Mouse (Mus musculus): ENCODE data around the gene Ugt2b1. TPM values are rescaled to one million over a fixed set of nuclear protein-coding genes. Genes with fewer than 3 reads are reported as not detected.

The Ugt2b1 gene
- polyA plus RNA-seq, 2 experiments, result not detected

DNA sequence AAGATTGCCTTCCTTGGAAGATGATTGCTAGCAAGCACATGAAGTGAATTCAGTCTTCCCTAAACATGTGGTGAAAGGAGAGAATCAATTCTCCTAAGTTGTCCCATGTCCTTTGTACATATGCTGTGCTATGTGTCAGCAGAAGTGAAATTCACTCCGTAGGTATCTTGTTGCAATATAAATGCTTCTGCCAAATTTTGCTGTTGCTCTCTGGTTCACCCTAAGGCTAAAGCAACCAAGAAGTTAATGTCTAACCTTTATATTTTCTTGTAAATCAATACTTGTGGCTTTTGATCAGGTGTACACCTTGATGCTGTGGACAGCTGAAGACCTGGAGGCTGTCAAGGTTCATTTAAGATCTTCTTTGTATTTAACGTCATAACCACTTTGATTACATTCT lies 15.8 kb upstream of the Ugt2b1 start:
- Histone ChIP-seq H3K4me1 (ENCODE audit: control insufficient read depth, insufficient read depth, low read length) (no peaks in the 10 kb centered on the region), H3K4me2 (replicated peaks; ENCODE audit: low read depth, low read length, severe bottlenecking) (no peak overlapping the region), H3K4me3 (replicated peaks; ENCODE audit: low read length) (no peak overlapping the region), H3K9ac (ENCODE audit: low read depth, low read length, severe bottlenecking) (no peak overlapping the region), H3K27me3 (ENCODE audit: control insufficient read depth, insufficient read depth, low read length) (no peaks in the 10 kb centered on the region), H3K9me3 (ENCODE audit: control insufficient read depth, low read length) (no peaks in the 10 kb centered on the region), H3K36me3 (ENCODE audit: control insufficient read depth, insufficient read depth, low read length) (no peaks in the 10 kb centered on the region), H3K27ac (replicated peaks; ENCODE audit: low read depth, low read length) (no peak overlapping the region)
- ATAC-seq (ENCODE audit: low FRiP score, low read depth) (no peak), DNase-seq (ENCODE audit: low spot score) (no peak)
- WGBS, result 84% methylated on average over 2 of the region's 2 CpGs
- TF ChIP-seq POLR2A (IDR thresholded peaks at IDR 0.05; ENCODE audit: borderline replicate concordance, extremely low read depth, insufficient read depth, insufficient read length), result no peak

GRCm38 (mm10) chr5:86920661-86921233 lies 5.6 kb downstream of the Ugt2b1 start:
- Histone ChIP-seq H3K4me1 (ENCODE audit: control insufficient read depth, insufficient read depth, low read length) (no peaks in the 10 kb centered on the region), H3K9ac (ENCODE audit: low read depth, low read length, severe bottlenecking) (no peak overlapping the region), H3K27ac (replicated peaks; ENCODE audit: low read depth, low read length) (no peak overlapping the region), H3K36me3 (ENCODE audit: control insufficient read depth, insufficient read depth, low read length) (no peaks in the 10 kb centered on the region), H3K27me3 (ENCODE audit: control insufficient read depth, insufficient read depth, low read length) (no peaks in the 10 kb centered on the region), H3K4me2 (replicated peaks; ENCODE audit: low read depth, low read length, severe bottlenecking) (no peak overlapping the region), H3K9me3 (ENCODE audit: control insufficient read depth, low read length) (no peaks in the 10 kb centered on the region), H3K4me3 (replicated peaks; ENCODE audit: low read length) (no peak overlapping the region)
- DNase-seq (ENCODE audit: low spot score) (no peak), ATAC-seq (ENCODE audit: low FRiP score, low read depth) (no peak)
- WGBS, result 70% methylated on average over 3 of the region's 3 CpGs
- no peak for TF ChIP-seq POLR2A (IDR thresholded peaks at IDR 0.05; ENCODE audit: borderline replicate concordance, extremely low read depth, insufficient read depth, insufficient read length)

DNA sequence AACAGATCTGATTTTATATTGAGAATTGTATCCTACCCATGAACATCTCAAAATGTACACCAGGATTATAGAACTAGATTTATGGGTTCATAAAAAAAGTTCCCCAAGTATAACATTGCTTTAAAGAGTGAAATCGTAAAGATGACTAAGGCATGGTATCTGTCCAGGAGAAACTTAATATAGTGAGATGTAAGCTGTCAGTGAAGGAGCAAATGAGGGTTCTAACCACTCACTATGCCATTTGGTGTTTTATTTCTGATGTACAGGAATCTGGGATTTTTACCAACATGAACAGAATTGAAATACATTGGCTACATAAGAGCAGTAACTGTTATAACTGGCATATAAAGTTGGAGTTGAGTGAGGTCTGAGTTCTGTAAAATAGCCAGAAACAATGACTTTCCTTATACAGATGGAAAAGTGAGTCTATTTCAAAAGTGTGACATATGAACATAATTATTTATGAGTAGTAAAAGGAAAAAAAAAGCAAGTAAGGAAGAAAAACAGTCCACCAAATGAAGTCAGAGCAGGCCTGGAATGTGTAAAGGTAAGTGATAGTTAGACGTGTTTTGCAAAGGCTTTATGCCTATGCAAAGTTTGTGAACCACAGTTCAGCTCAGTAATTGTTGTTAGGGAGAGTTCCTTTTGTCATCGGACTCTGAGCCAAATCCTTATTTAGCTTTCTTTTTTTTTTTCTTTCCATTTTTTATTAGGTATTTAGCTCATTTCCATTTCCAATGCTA lies 14.8 kb downstream of the Ugt2b1 start:
- 56% methylated on average over 3 of the region's 3 CpGs for WGBS
- H3K4me1 ChIP-seq (ENCODE audit: control insufficient read depth, insufficient read depth, low read length), result no peaks in the 10 kb centered on the region
- no peak for TF ChIP-seq POLR2A (IDR thresholded peaks at IDR 0.05; ENCODE audit: borderline replicate concordance, extremely low read depth, insufficient read depth, insufficient read length)
- H3K9me3 ChIP-seq (ENCODE audit: control insufficient read depth, low read length), result no peaks in the 10 kb centered on the region
- ATAC-seq (ENCODE audit: low FRiP score, low read depth), result peak; percentile 76
- no peak overlapping the region for H3K4me3 ChIP-seq (replicated peaks; ENCODE audit: low read length)
- no peaks in the 10 kb centered on the region for H3K36me3 ChIP-seq (ENCODE audit: control insufficient read depth, insufficient read depth, low read length)
- no peak overlapping the region for H3K9ac ChIP-seq (ENCODE audit: low read depth, low read length, severe bottlenecking)
- peak; percentile 46 for DNase-seq (ENCODE audit: low spot score)
- H3K4me2 ChIP-seq (replicated peaks; ENCODE audit: low read depth, low read length, severe bottlenecking), result no peak overlapping the region
- H3K27me3 ChIP-seq (ENCODE audit: control insufficient read depth, insufficient read depth, low read length), result no peaks in the 10 kb centered on the region
- H3K27ac ChIP-seq (replicated peaks; ENCODE audit: low read depth, low read length), result no peak overlapping the region

GRCm38 (mm10) chr5:86910770-86911169 lies 15.6 kb downstream of the Ugt2b1 start:
- Histone ChIP-seq H3K27ac (replicated peaks; ENCODE audit: low read depth, low read length) (no peak overlapping the region), H3K36me3 (ENCODE audit: control insufficient read depth, insufficient read depth, low read length) (no peaks in the 10 kb centered on the region), H3K27me3 (ENCODE audit: control insufficient read depth, insufficient read depth, low read length) (no peaks in the 10 kb centered on the region), H3K4me2 (replicated peaks; ENCODE audit: low read depth, low read length, severe bottlenecking) (no peak overlapping the region), H3K4me1 (ENCODE audit: control insufficient read depth, insufficient read depth, low read length) (no peaks in the 10 kb centered on the region), H3K4me3 (replicated peaks; ENCODE audit: low read length) (no peak overlapping the region), H3K9me3 (ENCODE audit: control insufficient read depth, low read length) (no peaks in the 10 kb centered on the region), H3K9ac (ENCODE audit: low read depth, low read length, severe bottlenecking) (no peak overlapping the region)
- no peak for TF ChIP-seq POLR2A (IDR thresholded peaks at IDR 0.05; ENCODE audit: borderline replicate concordance, extremely low read depth, insufficient read depth, insufficient read length)
- no peak for ATAC-seq (ENCODE audit: low FRiP score, low read depth)
- DNase-seq (ENCODE audit: low spot score), result no peak
- 41% methylated on average over 1 of the region's 1 CpGs for WGBS

- Histone ChIP-seq H3K27ac (replicated peaks; ENCODE audit: low read depth, low read length) (no peak within 1 kb of the TSS), H3K4me1 (ENCODE audit: control insufficient read depth, insufficient read depth, low read length) (no peaks in the 10 kb centered on the region), H3K27me3 (ENCODE audit: control insufficient read depth, insufficient read depth, low read length) (no peaks in the 10 kb centered on the region), H3K36me3 (ENCODE audit: control insufficient read depth, insufficient read depth, low read length) (no peaks in the 10 kb centered on the region), H3K9me3 (ENCODE audit: control insufficient read depth, low read length) (no peaks in the 10 kb centered on the region), H3K4me2 (replicated peaks; ENCODE audit: low read depth, low read length, severe bottlenecking) (no peak within 1 kb of the TSS), H3K9ac (ENCODE audit: low read depth, low read length, severe bottlenecking) (no peak within 1 kb of the TSS), H3K4me3 (replicated peaks; ENCODE audit: low read length) (no peak within 1 kb of the TSS)
- DNase-seq (ENCODE audit: low spot score), result no peak
- no peak for ATAC-seq (ENCODE audit: low FRiP score, low read depth)
- WGBS, result 57% methylated on average over 1 of the region's 1 CpGs
- no peak for TF ChIP-seq POLR2A (IDR thresholded peaks at IDR 0.05; ENCODE audit: borderline replicate concordance, extremely low read depth, insufficient read depth, insufficient read length)
These were observed 19.6 kb downstream of the Ugt2b1 start, which contains the start of gene Ugt2b34 for GRCm38 (mm10) chr5:86906758-86907157. Ugt2b34 (minus strand) TSS chr5:86906937.

Data from limb, embryonic 14.5 days (tissue).